Mouse (Mus musculus) G1E-ER4 (cell line): ENCODE data around the gene Mef2c. TPM values are rescaled to one million over a fixed set of nuclear protein-coding genes. Genes with fewer than 3 reads are reported as not detected.

Source experiments
- GATA1 ChIP-seq: IDR thresholded peaks from one replicate; pipeline ENCODE4 v1.8.0; 2012; ENCODE audit warnings: low read length, inconsistent platforms
- polyA plus RNA-seq: library from polyadenylated mRNA; stranded (reverse); fragments of >175 nt; gene quantifications from 2 replicates; pipeline ENCODE4 v1.2.3, GENCODE M21; 2012

The Mef2c gene
- polyA plus RNA-seq, 1 experiment: 1.2 TPM

GRCm38 (mm10) chr13:83608851-83609516 lies 105.2 kb downstream of the Mef2c start:
- TF ChIP-seq GATA1: no peak

- no peak for TF ChIP-seq GATA1
Observed at GRCm38 (mm10) chr13:83609517-83609878, 105.7 kb downstream of the Mef2c start.

DNA sequence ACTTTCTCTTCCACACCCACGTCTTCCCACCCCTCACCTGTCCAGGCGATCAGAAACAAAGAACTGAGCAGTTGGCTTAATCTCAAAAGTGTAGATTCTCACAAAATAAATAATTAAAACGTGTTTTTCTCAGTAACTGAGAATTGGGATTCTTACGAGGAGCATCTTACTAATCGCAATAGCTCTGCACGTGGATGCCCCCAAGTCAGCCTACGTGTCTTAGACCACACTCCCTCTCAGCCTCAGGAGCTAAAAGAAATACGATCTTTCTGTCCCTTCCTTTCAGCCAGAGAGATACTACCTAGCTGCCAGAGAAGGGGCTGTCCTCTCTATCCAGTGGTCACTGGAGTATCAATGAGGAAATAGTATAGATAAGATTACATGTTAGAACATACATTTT lies 106.3 kb downstream of the Mef2c start:
- no peak for TF ChIP-seq GATA1

GRCm38 (mm10) chr13:83612195-83612594 lies 108.4 kb downstream of the Mef2c start:
- no peak for TF ChIP-seq GATA1

- no peak for TF ChIP-seq GATA1
Observed at GRCm38 (mm10) chr13:83615875-83616274, 112.0 kb downstream of the Mef2c start.

DNA sequence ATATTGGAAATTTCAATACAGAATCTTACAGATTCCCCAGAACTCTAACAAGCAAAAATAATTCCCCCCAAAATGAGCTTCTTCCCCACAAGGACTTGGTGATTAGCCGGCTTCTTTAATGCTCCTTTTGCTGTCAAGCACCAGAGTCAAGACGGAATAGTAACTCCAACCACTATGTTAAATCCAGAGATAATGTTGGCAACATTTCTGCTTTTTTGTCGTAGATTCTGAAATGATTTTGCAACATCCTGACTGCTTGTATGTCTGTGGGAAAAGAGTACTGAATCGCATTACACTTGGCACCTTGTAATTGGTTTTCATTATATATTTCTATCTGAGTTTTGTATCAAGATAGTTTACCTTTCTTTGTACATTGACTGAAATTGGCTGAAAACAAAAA lies 120.8 kb downstream of the Mef2c start:
- TF ChIP-seq GATA1: no peak

DNA sequence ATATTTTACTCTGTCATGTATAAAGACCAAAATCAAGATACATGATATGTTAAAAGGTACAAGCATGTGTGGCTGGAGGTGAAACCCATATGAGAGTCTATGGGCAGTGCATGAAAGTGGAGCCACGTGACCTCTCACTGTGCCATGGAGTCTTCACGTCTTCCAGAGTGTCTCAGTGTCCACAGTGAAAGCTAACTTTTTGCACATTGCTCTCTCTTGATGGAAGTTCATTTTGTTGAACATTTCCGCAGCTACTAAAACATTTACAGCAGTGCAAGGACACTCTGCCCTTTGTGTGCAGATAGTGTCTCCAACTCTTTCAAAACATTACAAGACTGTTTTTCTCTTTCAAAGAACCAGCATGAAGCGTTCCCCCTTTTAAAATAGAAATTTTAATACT lies 123.6 kb downstream of the Mef2c start:
- TF ChIP-seq GATA1: no peak

DNA sequence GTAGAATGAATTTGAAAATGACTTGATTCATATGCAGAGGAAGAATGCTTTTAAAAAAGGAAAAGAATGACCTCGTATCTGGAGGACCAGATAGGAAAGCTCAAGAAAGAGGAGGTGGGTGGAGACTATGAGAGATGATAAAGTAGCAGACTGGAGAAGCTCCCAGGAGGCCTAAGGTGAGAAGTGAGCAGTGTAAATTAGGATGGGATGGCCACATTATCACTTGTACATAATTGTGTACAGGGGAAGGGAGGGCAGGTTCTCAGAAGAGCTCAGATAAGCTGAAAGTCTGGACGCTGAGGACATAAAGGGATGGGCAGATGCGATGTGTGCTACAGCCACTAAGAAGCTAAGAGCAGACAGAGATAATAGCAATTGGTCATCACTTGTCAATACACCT lies 124.3 kb downstream of the Mef2c start:
- no peak for TF ChIP-seq GATA1

DNA sequence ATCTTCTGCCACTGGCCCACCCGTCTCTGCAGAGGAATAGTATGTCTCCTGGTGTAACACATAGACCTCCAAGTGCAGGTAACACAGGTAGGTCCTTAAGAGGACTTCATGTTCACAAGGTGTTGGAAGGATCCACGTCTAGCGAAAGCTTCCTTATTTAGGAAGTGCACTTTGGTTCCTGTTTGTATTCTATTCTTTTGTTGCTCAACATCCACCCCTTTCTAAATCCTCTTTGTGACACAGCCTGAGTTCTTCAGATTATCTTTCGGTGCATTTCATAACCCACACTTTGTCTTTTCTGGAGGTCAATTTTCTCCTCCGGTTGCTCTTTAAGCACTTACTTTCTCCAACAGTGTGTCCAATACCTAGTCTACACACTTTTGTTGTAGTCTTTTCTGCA lies 129.3 kb downstream of the Mef2c start:
- no peak for TF ChIP-seq GATA1

DNA sequence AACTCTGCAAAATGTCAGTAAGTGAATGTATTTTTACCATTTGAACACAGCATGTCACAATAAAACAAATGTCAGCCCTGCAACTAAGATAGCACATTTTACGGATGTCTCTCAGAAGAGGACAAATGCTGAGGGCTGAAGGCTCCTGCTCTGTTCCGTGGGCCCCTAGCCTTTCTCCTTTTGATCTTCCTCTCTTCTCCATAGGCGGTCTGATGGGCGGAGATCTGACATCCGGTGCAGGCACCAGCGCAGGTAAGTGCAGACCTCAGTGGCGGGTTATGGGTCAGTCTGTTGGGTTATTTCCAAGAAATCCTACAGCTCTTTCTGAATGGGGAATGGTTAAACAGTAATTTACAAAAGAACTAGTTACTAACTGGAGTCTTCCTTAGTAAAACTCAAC lies 131.4 kb downstream of the Mef2c start:
- no peak for TF ChIP-seq GATA1

DNA sequence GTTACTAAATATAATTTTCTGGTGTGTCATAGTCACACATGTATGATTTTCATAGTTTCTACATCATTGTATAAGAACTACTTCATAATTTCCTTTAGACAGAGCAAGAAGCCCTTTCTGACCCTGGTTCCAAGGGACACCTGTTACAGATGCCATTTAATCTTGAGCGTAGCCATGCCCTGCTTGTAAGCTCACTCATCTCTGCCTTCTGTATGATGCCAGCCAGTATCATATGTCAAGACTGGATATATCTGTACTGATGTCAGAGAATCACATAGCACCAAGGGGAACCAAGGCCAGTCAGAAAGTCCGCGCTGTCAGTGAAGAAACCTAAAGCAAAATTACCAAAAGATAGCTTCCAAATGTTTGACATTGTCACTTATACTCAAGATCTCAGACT lies 133.8 kb downstream of the Mef2c start:
- TF ChIP-seq GATA1: no peak

- TF ChIP-seq GATA1: no peak
Observed at GRCm38 (mm10) chr13:83638735-83639134, 134.9 kb downstream of the Mef2c start.

GRCm38 (mm10) chr13:83649051-83649450 lies 145.2 kb downstream of the Mef2c start:
- TF ChIP-seq GATA1: no peak

DNA sequence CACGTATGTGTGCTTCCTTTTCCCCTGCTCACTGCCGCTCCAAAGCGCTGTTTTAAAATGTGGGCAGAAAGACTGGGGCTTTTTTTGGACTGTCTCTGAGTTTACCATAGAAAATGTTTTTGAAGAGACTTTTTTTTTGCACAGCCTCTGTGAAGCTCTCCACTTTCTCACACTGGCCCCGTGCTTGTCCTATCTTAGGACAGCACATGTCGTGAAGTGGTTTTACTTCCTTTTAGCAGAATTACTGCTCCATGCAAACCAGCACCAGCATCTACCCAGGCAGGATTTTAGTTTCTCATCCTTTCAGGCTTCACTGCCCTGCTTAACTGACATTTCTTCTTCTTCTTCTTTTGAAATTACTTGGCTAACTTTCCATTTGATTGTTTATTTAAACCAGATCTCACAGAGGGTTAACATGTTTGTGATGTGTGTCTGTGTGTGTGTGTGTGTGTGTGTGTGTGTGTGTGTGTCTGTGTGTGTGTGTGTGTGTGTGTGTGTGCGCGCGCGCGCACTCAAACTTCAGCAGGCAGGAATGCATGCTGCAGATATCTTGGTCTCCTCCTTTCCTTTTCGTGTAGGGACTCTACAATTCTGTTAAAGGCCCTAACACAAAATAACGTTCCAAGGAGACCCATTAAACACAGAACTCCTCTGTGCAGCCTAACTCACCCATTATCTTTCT lies 146.1 kb downstream of the Mef2c start:
- TF ChIP-seq GATA1: no peak

DNA sequence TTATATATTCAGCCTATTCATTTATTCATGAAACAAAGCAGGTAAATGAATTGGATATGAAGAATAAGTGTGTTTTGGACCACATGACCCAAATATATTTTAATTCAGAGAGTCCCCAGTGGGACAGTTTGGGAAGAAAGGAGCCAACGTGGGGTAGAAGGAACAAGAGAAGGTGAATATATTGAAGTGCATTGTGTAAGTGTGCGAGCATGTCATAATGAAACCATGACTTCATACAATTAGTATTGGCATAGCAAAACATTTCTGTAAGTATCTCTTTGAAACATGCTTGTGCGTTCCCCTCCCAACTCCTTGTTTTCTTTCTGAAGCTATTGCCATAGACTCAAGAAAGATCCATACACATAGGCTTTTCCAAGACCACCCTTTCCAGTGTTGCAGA lies 147.0 kb downstream of the Mef2c start:
- TF ChIP-seq GATA1: no peak

DNA sequence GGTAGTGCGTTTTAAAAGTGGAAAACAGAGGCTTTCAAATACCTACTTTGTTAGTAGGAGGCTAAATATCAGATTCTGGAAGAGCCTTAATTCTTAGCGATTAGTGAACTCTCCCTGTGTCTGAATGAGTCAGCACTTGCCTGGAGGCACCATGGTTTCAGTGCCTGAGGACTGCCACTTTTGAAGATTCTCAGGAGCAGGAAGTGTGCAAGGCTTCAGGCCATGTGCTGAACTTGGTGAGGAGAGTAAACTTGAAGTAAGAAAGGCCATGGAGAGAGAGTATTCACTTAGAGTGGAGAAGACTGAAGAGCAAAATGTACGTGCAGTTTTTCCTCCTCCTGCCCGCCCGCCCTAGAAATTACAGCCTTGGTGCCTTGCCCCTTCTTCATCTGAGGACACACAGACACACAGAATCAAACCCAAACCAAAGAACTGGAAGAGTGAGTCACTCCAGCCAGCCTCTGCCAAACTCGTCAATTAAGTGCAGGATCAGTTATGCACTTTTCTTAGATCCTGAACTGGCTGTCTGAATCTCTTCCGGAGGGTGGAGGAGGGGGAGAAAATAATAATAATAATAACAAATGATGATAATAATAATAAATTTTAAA lies 148.2 kb downstream of the Mef2c start:
- no peak for TF ChIP-seq GATA1

DNA sequence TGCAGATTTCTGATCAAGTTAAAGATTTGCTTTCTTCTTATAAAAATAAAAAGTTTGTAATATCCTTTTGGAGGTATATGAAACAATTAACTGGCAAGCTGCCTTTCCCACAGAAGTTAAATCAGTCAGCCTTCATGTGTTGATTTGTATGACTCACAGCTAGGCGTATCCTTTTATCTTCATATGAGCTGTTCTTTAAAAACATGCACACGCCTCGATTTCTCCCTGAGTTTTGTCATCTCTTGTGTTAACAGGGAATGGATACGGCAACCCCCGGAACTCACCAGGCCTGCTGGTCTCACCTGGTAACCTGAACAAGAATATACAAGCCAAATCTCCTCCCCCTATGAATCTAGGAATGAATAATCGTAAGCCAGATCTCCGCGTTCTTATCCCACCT lies 148.7 kb downstream of the Mef2c start:
- TF ChIP-seq GATA1: no peak
